Mouse (Mus musculus) MEL (cell line): ENCODE results near the gene Hdac4. TPM values are rescaled to one million over a fixed set of nuclear protein-coding genes. Genes with fewer than 3 reads are reported as not detected.

Experiments used
- DNase-seq: peaks from one replicate; pipeline ENCODE4 v3.0.0; 2011; ENCODE audit warnings: low read depth, low spot score
- H3K27ac ChIP-seq: 2 replicates; pipeline ENCODE4 v1.5.1; 2012; ENCODE audit warnings: low read depth, mild to moderate bottlenecking, control low read depth, low read length, moderate library complexity; ENCODE audit not compliant: control insufficient read depth
- H3K27me3 ChIP-seq, 2 experiments: fragments of 150-350 bp in 1 of 2; sonication (generic) in 1 of 2; 2 replicates each; pipeline ENCODE4 v1.6.1; 2012; ENCODE audit warnings: low read length in 2 of 2, mild to moderate bottlenecking in 2 of 2, improper control_type of control experiment in 1 of 2, moderate library complexity in 1 of 2; ENCODE audit not compliant: insufficient read depth in 2 of 2, control insufficient read depth in 1 of 2
- H3K36me3 ChIP-seq, 2 experiments: 2 replicates each; pipeline ENCODE4 v1.6.1; 2012 to 2014; ENCODE audit warnings: low read length in 2 of 2, improper control_type of control experiment in 1 of 2, inconsistent platforms in 1 of 2, mild to moderate bottlenecking in 1 of 2; ENCODE audit not compliant: insufficient read depth in 2 of 2, control insufficient read depth in 1 of 2
- H3K4me1 ChIP-seq, 2 experiments: fragments of 150-350 bp in 1 of 2; sonication (generic) in 1 of 2; 2 replicates each; pipeline ENCODE4 v1.6.1; 2012; ENCODE audit warnings: low read length in 2 of 2, improper control_type of control experiment in 1 of 2, mild to moderate bottlenecking in 1 of 2; ENCODE audit not compliant: insufficient read depth in 2 of 2, control insufficient read depth in 1 of 2
- H3K4me3 ChIP-seq, 2 experiments: fragments of 150-350 bp in 1 of 2; sonication (generic) in 1 of 2; 2 replicates each; pipeline ENCODE4 v1.5.1; 2012; ENCODE audit warnings: low read depth in 2 of 2, low read length in 2 of 2, mild to moderate bottlenecking in 2 of 2, moderate library complexity in 2 of 2, control low read depth in 1 of 2, improper control_type of control experiment in 1 of 2; ENCODE audit not compliant: control insufficient read depth in 1 of 2, insufficient read depth in 1 of 2
- H3K79me2 ChIP-seq: 2 replicates; pipeline ENCODE4 v1.6.1; 2012; ENCODE audit warnings: mild to moderate bottlenecking, low read length, moderate library complexity; ENCODE audit not compliant: control insufficient read depth, poor library complexity, insufficient read depth
- H3K9ac ChIP-seq: 2 replicates; pipeline ENCODE4 v1.6.1; 2012; ENCODE audit warnings: low read depth, mild to moderate bottlenecking, control low read depth, low read length, moderate library complexity; ENCODE audit not compliant: control insufficient read depth, poor library complexity, severe bottlenecking
- H3K9me3 ChIP-seq: fragments of 150-350 bp; sonication (generic); replicated peaks from 2 replicates; pipeline ENCODE4 v1.6.1; 2012; ENCODE audit warnings: mild to moderate bottlenecking, low read length, improper control_type of control experiment, moderate library complexity; ENCODE audit not compliant: insufficient read depth
- CHD1 ChIP-seq: IDR thresholded peaks from 2 replicates; pipeline ENCODE4 v1.6.1; 2012; ENCODE audit warnings: low read depth, mild to moderate bottlenecking, inconsistent platforms, low read length, improper control_type of control experiment
- CHD2 ChIP-seq: IDR thresholded peaks from 2 replicates; pipeline ENCODE4 v1.6.1; 2011; ENCODE audit warnings: low read length, improper control_type of control experiment
- CTCF ChIP-seq, 3 experiments: IDR thresholded peaks in 2 of 3; conservative IDR thresholded peaks in 1 of 3; 2 replicates each; pipeline ENCODE4 v1.5.1; 2011 to 2012; ENCODE audit warnings: low read length in 3 of 3, low read depth in 2 of 3, mild to moderate bottlenecking in 2 of 3, improper control_type of control experiment in 1 of 3, inconsistent platforms in 1 of 3, mixed read lengths in 1 of 3, moderate library complexity in 1 of 3; ENCODE audit not compliant: control insufficient read depth in 1 of 3, insufficient read depth in 1 of 3, poor library complexity in 1 of 3, severe bottlenecking in 1 of 3
- E2F4 ChIP-seq: IDR thresholded peaks from 2 replicates; pipeline ENCODE4 v1.6.1; 2011; ENCODE audit warnings: low read depth, low read length, improper control_type of control experiment, borderline replicate concordance
- EP300 ChIP-seq, 2 experiments: IDR thresholded peaks; 2 replicates each; pipeline ENCODE4 v1.6.1; 2011; ENCODE audit warnings: improper control_type of control experiment in 2 of 2, low read length in 2 of 2, low read depth in 1 of 2, mild to moderate bottlenecking in 1 of 2
- GATA1 ChIP-seq: IDR thresholded peaks from 2 replicates; pipeline ENCODE4 v1.6.1; 2011; ENCODE audit warnings: low read depth, low read length, improper control_type of control experiment
- HCFC1 ChIP-seq: IDR thresholded peaks from 2 replicates; pipeline ENCODE4 v1.6.1; 2012; ENCODE audit warnings: low read depth, mild to moderate bottlenecking, inconsistent platforms, low read length, improper control_type of control experiment, moderate library complexity
- MAX ChIP-seq: IDR thresholded peaks from 2 replicates; pipeline ENCODE4 v1.6.1; 2011; ENCODE audit warnings: low read length, improper control_type of control experiment
- MAZ ChIP-seq: IDR thresholded peaks from 2 replicates; pipeline ENCODE4 v1.6.1; 2012; ENCODE audit warnings: low read depth, mild to moderate bottlenecking, inconsistent platforms, low read length, improper control_type of control experiment
- MXI1 ChIP-seq: IDR thresholded peaks from 2 replicates; pipeline ENCODE4 v1.6.1; 2011; ENCODE audit warnings: mild to moderate bottlenecking, low read depth, low read length, improper control_type of control experiment
- NELFE ChIP-seq: IDR thresholded peaks from 2 replicates; pipeline ENCODE4 v1.6.1; 2011; ENCODE audit warnings: low read depth, low read length, improper control_type of control experiment
- POLR2AphosphoS2 ChIP-seq: IDR thresholded peaks from 2 replicates; pipeline ENCODE4 v1.6.1; 2011; ENCODE audit warnings: low read length, improper control_type of control experiment
- RCOR1 ChIP-seq: IDR thresholded peaks from 2 replicates; pipeline ENCODE4 v1.6.1; 2012; ENCODE audit warnings: low read depth, mild to moderate bottlenecking, inconsistent platforms, low read length, improper control_type of control experiment
- TAL1 ChIP-seq: IDR thresholded peaks from 2 replicates; pipeline ENCODE4 v1.6.1; 2012; ENCODE audit warnings: mild to moderate bottlenecking, inconsistent platforms, low read length, moderate library complexity, mixed read lengths
- TBP ChIP-seq: IDR thresholded peaks from 2 replicates; pipeline ENCODE4 v1.8.0; 2011; ENCODE audit warnings: low read depth, low read length, improper control_type of control experiment
- TCF12 ChIP-seq: IDR thresholded peaks from 2 replicates; pipeline ENCODE4 v1.6.1; 2014; ENCODE audit warnings: low read depth, mild to moderate bottlenecking, inconsistent platforms, low read length, improper control_type of control experiment, moderate library complexity
- ZC3H11A ChIP-seq: IDR thresholded peaks from 2 replicates; pipeline ENCODE4 v1.6.1; 2012; ENCODE audit warnings: low read depth, mild to moderate bottlenecking, inconsistent platforms, low read length, improper control_type of control experiment
- ZMIZ1 ChIP-seq: IDR thresholded peaks from 2 replicates; pipeline ENCODE4 v1.6.1; 2012; ENCODE audit warnings: low read depth, mild to moderate bottlenecking, inconsistent platforms, low read length, improper control_type of control experiment, moderate library complexity
- ZNF384 ChIP-seq: IDR thresholded peaks from 2 replicates; pipeline ENCODE4 v1.6.1; 2012; ENCODE audit warnings: low read depth, mild to moderate bottlenecking, inconsistent platforms, low read length, improper control_type of control experiment
- polyA plus RNA-seq, 2 experiments: library from polyadenylated mRNA; stranded (reverse) in 1 of 2; unstranded in 1 of 2; fragments of >175 nt in 1 of 2; fragments of >200 nt in 1 of 2; gene quantifications; 2 replicates each; pipeline versions ENCODE4 v1.2.1 to v1.2.4; 2012; ENCODE audit warnings: low replicate concordance in 2 of 2, low read depth in 1 of 2; ENCODE audit not compliant: insufficient read length in 2 of 2, insufficient read depth in 1 of 2, missing spikeins in 1 of 2
- total RNA-seq: library from RNA; depleted of rRNA; stranded (reverse); fragments of 300-350 nt; gene quantifications from 2 replicates; pipeline ENCODE4 v1.2.3, GENCODE M21; 2012

The Hdac4 gene
- total and polyA plus RNA-seq, 3 experiments: 11.0 to 19.5 (median 12.3) TPM

GRCm38 (mm10) chr1:92235600-92235999 lies 40.1 kb upstream of the Hdac4 start:
- Histone ChIP-seq H3K4me3 (no peak overlapping the region), H3K79me2 (no peaks in the 10 kb centered on the region), H3K27me3 (no peaks in the 10 kb centered on the region), H3K9me3 (no peaks in the 10 kb centered on the region), H3K36me3 (no peaks in the 10 kb centered on the region), H3K27ac (no peak overlapping the region), H3K4me1 (no peaks in the 10 kb centered on the region), H3K9ac (no peak overlapping the region)
- DNase-seq: no peak
- TF ChIP-seq E2F4 (no peak), MAZ (no peak), TCF12 (no peak), TAL1 (no peak), POLR2AphosphoS2 (no peak), NELFE (no peak), RCOR1 (no peak), MXI1 (no peak), ZNF384 (no peak), MAX (no peak), EP300 (IDR thresholded peaks at IDR 0.05; ENCODE audit: low read depth in 1 of 2, low read length in 2 of 2) (no peak), HCFC1 (no peak), GATA1 (no peak), ZMIZ1 (no peak)

GRCm38 (mm10) chr1:92225297-92225696 lies 29.8 kb upstream of the Hdac4 start:
- Histone ChIP-seq H3K9me3 (0 out of 2 replicates have a peak, but pooled peaks cover 1% of the 10 kb centered on the region), H3K4me1 (no peaks in the 10 kb centered on the region), H3K27ac (no peak overlapping the region), H3K27me3 (no peaks in the 10 kb centered on the region), H3K9ac (no peak overlapping the region), H3K79me2 (no peaks in the 10 kb centered on the region), H3K4me3 (no peak overlapping the region), H3K36me3 (no peaks in the 10 kb centered on the region)
- TF ChIP-seq HCFC1: no peak
- no peak for DNase-seq

- H3K36me3 ChIP-seq: no peaks in the 10 kb centered on the region
- no peaks in the 10 kb centered on the region for H3K27me3 ChIP-seq
- H3K9ac ChIP-seq: no peak overlapping the region
- no peak for DNase-seq
- no peaks in the 10 kb centered on the region for H3K79me2 ChIP-seq
- 0 out of 2 replicates have a peak, but pooled peaks cover 1% of the 10 kb centered on the region for H3K9me3 ChIP-seq
- no peak overlapping the region for H3K27ac ChIP-seq
- H3K4me1 ChIP-seq: no peaks in the 10 kb centered on the region
- H3K4me3 ChIP-seq: no peak overlapping the region
- TF ChIP-seq ZC3H11A (no peak), CHD2 (no peak), E2F4 (no peak), CHD1 (no peak), TBP (no peak), CTCF (IDR thresholded peaks at IDR 0.05 in 2 of 3, conservative IDR thresholded peaks at IDR 0.05 in 1 of 3; ENCODE audit: control insufficient read depth in 1 of 3, insufficient read depth in 1 of 3, low read depth in 2 of 3, low read length in 3 of 3, poor library complexity in 1 of 3, severe bottlenecking in 1 of 3) (no peak)
Measured at GRCm38 (mm10) chr1:92223956-92224891, 28.7 kb upstream of the Hdac4 start.
